Mouse (Mus musculus) liver, adult (tissue): ENCODE data around the gene Gabbr1.

Source experiments
- GATA4 ChIP-seq: IDR thresholded peaks from 2 replicates; pipeline ENCODE4 v1.6.1; 2014; ENCODE audit warnings: mild to moderate bottlenecking, low read length; ENCODE audit not compliant: insufficient replicate concordance

Gene Gabbr1

GRCm38 (mm10) chr17:37085545-37085944, 39.8 kb downstream of the Gabbr1 start:
- no peak; the same call in 1 of the 2 replicates for TF ChIP-seq GATA4

- TF ChIP-seq GATA4: no peak
Measured at GRCm38 (mm10) chr17:37088399-37088798, 42.6 kb downstream of the Gabbr1 start, which contains the start of gene Olfr90. TSS of gene Olfr90 (minus strand) at chr17:37088499.

GRCm38 (mm10) chr17:37092198-37092597, 46.4 kb downstream of the Gabbr1 start:
- no peak for TF ChIP-seq GATA4

GRCm38 (mm10) chr17:37093289-37093688, 47.5 kb downstream of the Gabbr1 start:
- TF ChIP-seq GATA4: no peak

- TF ChIP-seq GATA4: no peak
Measured at GRCm38 (mm10) chr17:37098178-37098577, 52.4 kb downstream of the Gabbr1 start, which contains the start of gene Olfr91. TSS of gene Olfr91 (minus strand) at chr17:37098278.

- TF ChIP-seq GATA4: no peak
Measured at GRCm38 (mm10) chr17:37119988-37120387, 74.2 kb downstream of the Gabbr1 start, which contains the start of gene Olfr92. TSS of gene Olfr92 (minus strand) at chr17:37120088.
